Mouse (Mus musculus): ENCODE measurements around the gene Denr.

Gene Denr

GRCm38 (mm10) chr5:123906976-123907630 is at the start of gene Denr:
Gene Denr, plus strand, starts transcription at chr5:123907175.
- peak; percentile 100 for DNase-seq (ENCODE audit: low spot score)

GRCm38 (mm10) chr5:123858798-123859197 is 48.2 kb upstream of the Denr start:
- DNase-seq (ENCODE audit: low spot score): no peak

- DNase-seq (ENCODE audit: low spot score): no peak
Measured at GRCm38 (mm10) chr5:123862374-123863350, 44.3 kb upstream of the Denr start.

GRCm38 (mm10) chr5:123863934-123864333 is 43.0 kb upstream of the Denr start:
- DNase-seq (ENCODE audit: low spot score): no peak

GRCm38 (mm10) chr5:123865365-123865764 is 41.6 kb upstream of the Denr start, which contains the start of gene Hcar2:
Gene Hcar2, minus strand, starts transcription at chr5:123865499.
- DNase-seq (ENCODE audit: low spot score): no peak

GRCm38 (mm10) chr5:123866457-123866856 is 40.5 kb upstream of the Denr start:
- no peak for DNase-seq (ENCODE audit: low spot score)

- DNase-seq (ENCODE audit: low spot score): no peak
Measured at GRCm38 (mm10) chr5:123869615-123870014, 37.4 kb upstream of the Denr start.

- no peak for DNase-seq (ENCODE audit: low spot score)
Measured at GRCm38 (mm10) chr5:123874177-123874576, 32.8 kb upstream of the Denr start.

GRCm38 (mm10) chr5:123878056-123878455 is 28.9 kb upstream of the Denr start:
- DNase-seq (ENCODE audit: low spot score): no peak

GRCm38 (mm10) chr5:123879928-123880327 is 27.0 kb upstream of the Denr start, which contains the start of gene Hcar1:
Gene Hcar1, minus strand, starts transcription at chr5:123880020.
- peak; percentile 57 for DNase-seq (ENCODE audit: low spot score)

GRCm38 (mm10) chr5:123880778-123881177 is 26.2 kb upstream of the Denr start:
- no peak for DNase-seq (ENCODE audit: low spot score)

- DNase-seq (ENCODE audit: low spot score): no peak
Measured at GRCm38 (mm10) chr5:123883891-123884290, 23.1 kb upstream of the Denr start.

GRCm38 (mm10) chr5:123884332-123884731 is 22.6 kb upstream of the Denr start:
- DNase-seq (ENCODE audit: low spot score): no peak

- DNase-seq (ENCODE audit: low spot score): no peak
Measured at GRCm38 (mm10) chr5:123886365-123886764, 20.6 kb upstream of the Denr start.

- no peak for DNase-seq (ENCODE audit: low spot score)
Measured at GRCm38 (mm10) chr5:123890312-123890711, 16.7 kb upstream of the Denr start.

- no peak for DNase-seq (ENCODE audit: low spot score)
Measured at GRCm38 (mm10) chr5:123890987-123891386, 16.0 kb upstream of the Denr start.

- peak; percentile 47 for DNase-seq (ENCODE audit: low spot score)
Measured at GRCm38 (mm10) chr5:123891669-123892068, 15.3 kb upstream of the Denr start.

- DNase-seq (ENCODE audit: low spot score): no peak
Measured at GRCm38 (mm10) chr5:123893520-123893919, 13.5 kb upstream of the Denr start.

GRCm38 (mm10) chr5:123896395-123896794 is 10.6 kb upstream of the Denr start:
- peak; percentile 62 for DNase-seq (ENCODE audit: low spot score)

GRCm38 (mm10) chr5:123897352-123897751 is 9.6 kb upstream of the Denr start:
- DNase-seq (ENCODE audit: low spot score): no peak

GRCm38 (mm10) chr5:123904059-123904672 is 2.8 kb upstream of the Denr start:
- DNase-seq (ENCODE audit: low spot score): no peak

Measured in urinary bladder, postnatal 14 days (tissue).